In the genomic region with DNA sequence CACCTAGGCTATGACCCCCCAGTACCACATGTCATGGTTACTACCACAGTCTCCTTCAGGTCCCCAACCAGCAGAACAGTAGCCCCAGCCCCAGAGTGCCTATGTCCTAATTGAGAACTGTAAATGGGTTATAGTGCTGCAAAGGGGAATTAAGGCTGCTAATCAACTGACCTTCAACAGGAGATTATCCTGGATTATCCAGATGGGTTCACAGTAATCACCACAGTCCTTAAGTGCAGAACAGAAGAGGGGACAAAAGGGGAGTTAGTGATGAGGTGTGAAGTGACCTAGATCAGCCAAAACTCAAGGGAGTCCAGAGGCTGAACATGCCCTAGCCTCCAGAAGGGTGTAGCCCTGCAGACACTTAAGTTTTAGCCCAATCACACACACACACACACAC, we compare ENCODE assay signal across 22 mouse cellular contexts.
A peak's percentile ranks its signal among the peaks of the same experiment; 100 is the strongest.
DNase-seq lines count a peak whose midpoint lies in the region; ATAC-seq and TF ChIP-seq lines count a peak whose summit lies in the region.
"Had no signal": no experiment of that assay in that cellular context is flagged by ENCODE, and none has a peak within 500 bp of the region (broad histone marks: within the 10 kb centered on the region; RNA-seq: fewer than 3 reads in every experiment).

No protein-coding gene starts in this region.

- DNase-seq in stomach, postnatal 0 days (ENCODE audit: low spot score), result no peak
- peak; percentile 24 for DNase-seq in retina, embryonic 14.5 days (ENCODE audit: low spot score)
- peak; percentile 74 for DNase-seq in retina, postnatal 7 days (ENCODE audit: low read depth, low spot score)
- DNase-seq in adrenal gland, adult 18-20 months (ENCODE audit: low spot score in 2 of 2), result no peak
- DNase-seq in kidney, postnatal 14 days, result no peak
- DNase-seq: adrenal gland, postnatal 10 days; adrenal gland, postnatal 25 days; cerebellum, adult 11 months; cerebellum, adult 18-20 months; cerebellum, adult 8-10 months; cerebellum, adult 9-11 months; cerebellum, postnatal 14 days; cerebellum, postnatal 36 days; embryo, embryonic 11 days had no signal

- no peaks in the 10 kb centered on the region for H3K27me3 ChIP-seq in stomach, embryonic 16.5 days (ENCODE audit: control insufficient read depth, insufficient read depth, low read length)
- no peaks in the 10 kb centered on the region for H3K27me3 ChIP-seq in stomach, postnatal 0 days (ENCODE audit: control insufficient read depth, insufficient read depth, low read length)
- H3K27me3 ChIP-seq: embryonic facial prominence, embryonic 13.5 days; embryonic facial prominence, embryonic 15.5 days; forebrain, embryonic 12.5 days had no signal

- no peak overlapping the region for H3K4me3 ChIP-seq in stomach, embryonic 16.5 days (replicated peaks; ENCODE audit: low read length)
- H3K4me3 ChIP-seq in stomach, postnatal 0 days (ENCODE audit: low read depth, low read length), result no peak overlapping the region
- H3K4me3 ChIP-seq: embryonic facial prominence, embryonic 13.5 days; embryonic facial prominence, embryonic 15.5 days; erythroblast, embryonic 14.5 days; forebrain, embryonic 10.5 days; forebrain, embryonic 12.5 days had no signal

- no peak overlapping the region for H3K9ac ChIP-seq in stomach, embryonic 16.5 days (ENCODE audit: low read length)
- H3K9ac ChIP-seq in stomach, postnatal 0 days (ENCODE audit: low read length), result no peak overlapping the region
- H3K9ac ChIP-seq: embryonic facial prominence, embryonic 13.5 days; embryonic facial prominence, embryonic 15.5 days; forebrain, embryonic 12.5 days had no signal

- H3K36me3 ChIP-seq in stomach, embryonic 16.5 days (ENCODE audit: control insufficient read depth, insufficient read depth, low read length), result no peaks in the 10 kb centered on the region
- no peaks in the 10 kb centered on the region for H3K36me3 ChIP-seq in stomach, postnatal 0 days (ENCODE audit: control insufficient read depth, insufficient read depth, low read length)
- H3K36me3 ChIP-seq: embryonic facial prominence, embryonic 13.5 days; embryonic facial prominence, embryonic 15.5 days; forebrain, embryonic 10.5 days; forebrain, embryonic 12.5 days had no signal

- no peak for TF ChIP-seq CTCF in stomach, postnatal 0 days (IDR thresholded peaks at IDR 0.05; ENCODE audit: low read depth)

- no peak for TF ChIP-seq EP300 in stomach, postnatal 0 days (optimal IDR thresholded peaks at IDR 0.05)

- 0 out of 2 replicates have a peak, but pooled peaks cover 5% of the 10 kb centered on the region for H3K4me1 ChIP-seq in stomach, embryonic 16.5 days (ENCODE audit: control insufficient read depth, insufficient read depth, low read length)
- 0 out of 2 replicates have a peak, but pooled peaks cover 6% of the 10 kb centered on the region for H3K4me1 ChIP-seq in stomach, postnatal 0 days (replicated peaks; ENCODE audit: control insufficient read depth, insufficient read depth)

- no peak overlapping the region for H3K4me2 ChIP-seq in stomach, embryonic 16.5 days (ENCODE audit: low read depth, low read length)
- no peak overlapping the region for H3K4me2 ChIP-seq in stomach, postnatal 0 days (replicated peaks; ENCODE audit: low read depth)
- H3K4me2 ChIP-seq: embryonic facial prominence, embryonic 13.5 days; embryonic facial prominence, embryonic 15.5 days; forebrain, embryonic 12.5 days had no signal

- no peak overlapping the region for H3K27ac ChIP-seq in stomach, embryonic 16.5 days (ENCODE audit: low read length)
- no peak overlapping the region for H3K27ac ChIP-seq in stomach, postnatal 0 days (replicated peaks)
- H3K27ac ChIP-seq: embryonic facial prominence, embryonic 13.5 days; embryonic facial prominence, embryonic 15.5 days; forebrain, embryonic 10.5 days; forebrain, embryonic 12.5 days had no signal

- peaks cover 15% of the 10 kb centered on the region; the same call in 1 of the 2 replicates for H3K9me3 ChIP-seq in stomach, embryonic 16.5 days (replicated peaks; ENCODE audit: control insufficient read depth, low read length)
- H3K9me3 ChIP-seq in stomach, postnatal 0 days (ENCODE audit: control insufficient read depth, low read length), result 0 out of 2 replicates have a peak, but pooled peaks cover 3% of the 10 kb centered on the region
- H3K9me3 ChIP-seq: forebrain, embryonic 12.5 days had no signal

- ATAC-seq in stomach, embryonic 16.5 days (ENCODE audit: insufficient read depth, low FRiP score), result 0 out of 2 replicates have a peak, but pooled peaks have one; percentile 7
- no peak for ATAC-seq in stomach, postnatal 0 days (ENCODE audit: low FRiP score, low TSS enrichment)
- ATAC-seq: forebrain, embryonic 14.5 days; forebrain, embryonic 16.5 days had no signal

Comparison
In these comparisons a context has a peak if more than half of its experiments do, and no peak if none do; other contexts are left out.
1. DNase-seq: peak in retina, embryonic 14.5 days (single experiment) and retina, postnatal 7 days (single experiment); none in stomach, postnatal 0 days (single experiment), adrenal gland, adult 18-20 months (0 of 2) and kidney, postnatal 14 days (single experiment).